Mouse (Mus musculus) ES-E14 (cell line): ENCODE measurements around the gene Rab44. TPM values are rescaled to one million over a fixed set of nuclear protein-coding genes. Genes with fewer than 3 reads are reported as not detected.

Experiments used
- DNase-seq: peaks from one replicate; pipeline ENCODE4 v3.0.0-alpha.2; 2013; ENCODE audit warnings: low read depth, low spot score
- H3K27ac ChIP-seq: 2 replicates; pipeline ENCODE4 v1.5.1; 2012; ENCODE audit warnings: low read depth, mild to moderate bottlenecking, low read length, moderate library complexity, mixed read lengths; ENCODE audit not compliant: poor library complexity, insufficient read depth, severe bottlenecking
- H3K36me3 ChIP-seq: 2 replicates; pipeline ENCODE4 v1.6.1; 2012; ENCODE audit warnings: mild to moderate bottlenecking, low read length, moderate library complexity, mixed read lengths; ENCODE audit not compliant: control insufficient read depth, poor library complexity, insufficient read depth, severe bottlenecking
- H3K4me1 ChIP-seq, 2 experiments: fragments of 150-350 bp in 1 of 2; sonication (generic) in 1 of 2; 2 replicates each; pipeline ENCODE4 v1.6.1; 2012; ENCODE audit warnings: low read length in 2 of 2, mild to moderate bottlenecking in 1 of 2, mixed read lengths in 1 of 2; ENCODE audit not compliant: control insufficient read depth in 2 of 2, insufficient read depth in 2 of 2, poor library complexity in 1 of 2
- H3K4me3 ChIP-seq, 2 experiments: fragments of 150-350 bp in 1 of 2; sonication (generic) in 1 of 2; 2 replicates each; pipeline ENCODE4 v1.5.1; 2012; ENCODE audit warnings: low read length in 2 of 2, low read depth in 1 of 2, mild to moderate bottlenecking in 1 of 2, mixed read lengths in 1 of 2; ENCODE audit not compliant: insufficient read depth in 1 of 2, poor library complexity in 1 of 2, severe bottlenecking in 1 of 2
- H3K9ac ChIP-seq: 2 replicates; pipeline ENCODE4 v1.6.1; 2012; ENCODE audit warnings: low read depth, mild to moderate bottlenecking, low read length, mixed read lengths; ENCODE audit not compliant: poor library complexity, insufficient read depth, severe bottlenecking
- H3K9me3 ChIP-seq: fragments of 150-350 bp; sonication (generic); 2 replicates; pipeline ENCODE4 v1.6.1; 2012; ENCODE audit warnings: low read depth, mild to moderate bottlenecking, low read length; ENCODE audit not compliant: control insufficient read depth, insufficient read depth
- CHD2 ChIP-seq: IDR thresholded peaks from 2 replicates; pipeline ENCODE4 v1.6.1; 2014; ENCODE audit warnings: mild to moderate bottlenecking, low read depth, low read length, inconsistent platforms
- HCFC1 ChIP-seq: IDR thresholded peaks from 2 replicates; pipeline ENCODE4 v1.6.1; 2012; ENCODE audit warnings: low read length, inconsistent platforms, borderline replicate concordance; ENCODE audit not compliant: insufficient read depth
- MAFK ChIP-seq: IDR thresholded peaks from 2 replicates; pipeline ENCODE4 v1.6.1; 2014; ENCODE audit warnings: mild to moderate bottlenecking, low read depth, low read length, inconsistent platforms; ENCODE audit not compliant: insufficient read depth
- ZC3H11A ChIP-seq: IDR thresholded peaks from 2 replicates; pipeline ENCODE4 v1.6.1; 2012; ENCODE audit warnings: low read depth, mild to moderate bottlenecking, inconsistent platforms, low read length, borderline replicate concordance
- ZNF384 ChIP-seq: IDR thresholded peaks from 2 replicates; pipeline ENCODE4 v1.6.1; 2012; ENCODE audit warnings: low read depth, low read length, inconsistent platforms
- in situ Hi-C, 2 experiments: fragments of 600-800 bp; cut with MboI; formaldehyde crosslinking; loops; one replicate each; pipeline ENCODE4 v1.15.1; 2025; ENCODE audit warnings: low sequenced_read_pairs in 2 of 2, inconsistent platforms in 1 of 2; ENCODE audit not compliant: unreplicated experiment in 2 of 2
- total RNA-seq: library from RNA; depleted of rRNA; stranded (reverse); fragments of 300-350 nt; gene quantifications from 2 replicates; pipeline ENCODE4 v1.2.3, GENCODE M21; 2012

Gene Rab44
- total RNA-seq, 1 experiment, result 0.31 TPM

- Histone ChIP-seq H3K4me1 (peaks cover 2 to 40% of the 10 kb centered on the region in 2 experiments; a peak in 2 of 4 replicates), H3K36me3 (peaks cover 6% of the 10 kb centered on the region; the same call in 1 of the 2 replicates), H3K4me3 (peak overlapping the region; percentile 45 to 63), H3K9ac (peak overlapping the region; percentile 77), H3K27ac (peak overlapping the region; percentile 72), H3K9me3 (no peaks in the 10 kb centered on the region)
- TF ChIP-seq ZNF384 (no peak), ZC3H11A (no peak), HCFC1 (no peak), MAFK (no peak), CHD2 (no peak)
- in situ Hi-C loops, result no loop called here
- no peak for DNase-seq
Observed at GRCm38 (mm10) chr17:29159320-29159719, 45.4 kb downstream of the Rab44 start.

- in situ Hi-C loops, result no loop called here
- peak overlapping the region; percentile 45 to 63 for H3K4me3 ChIP-seq
- no peaks in the 10 kb centered on the region for H3K9me3 ChIP-seq
- H3K27ac ChIP-seq, result peak overlapping the region; percentile 72
- TF ChIP-seq ZNF384 (no peak), ZC3H11A (no peak), MAFK (no peak), HCFC1 (no peak), CHD2 (no peak)
- peaks cover 9% of the 10 kb centered on the region; the same call in 1 of the 2 replicates for H3K36me3 ChIP-seq
- peak; percentile 81 for DNase-seq
- H3K9ac ChIP-seq, result peak overlapping the region; percentile 62
- peaks cover 1 to 41% of the 10 kb centered on the region in 2 experiments; a peak in 2 of 4 replicates for H3K4me1 ChIP-seq
Observed at GRCm38 (mm10) chr17:29159743-29160455, 46.0 kb downstream of the Rab44 start.

GRCm38 (mm10) chr17:29162334-29162733 is 48.4 kb downstream of the Rab44 start:
- Histone ChIP-seq H3K4me3 (no peak overlapping the region), H3K9me3 (no peaks in the 10 kb centered on the region), H3K9ac (no peak overlapping the region), H3K27ac (no peak overlapping the region), H3K36me3 (peaks cover 9% of the 10 kb centered on the region; the same call in 1 of the 2 replicates), H3K4me1 (peaks cover 5 to 34% of the 10 kb centered on the region in 2 experiments; a peak in 2 of 4 replicates)
- DNase-seq, result no peak
- in situ Hi-C loops, result no loop called here
- no peak for TF ChIP-seq ZNF384
- TF ChIP-seq CHD2, result no peak
- no peak for TF ChIP-seq ZC3H11A
- no peak for TF ChIP-seq HCFC1
- TF ChIP-seq MAFK, result no peak

GRCm38 (mm10) chr17:29164469-29165111 is 50.6 kb downstream of the Rab44 start:
- no peak overlapping the region for H3K9ac ChIP-seq
- no peaks in the 10 kb centered on the region for H3K9me3 ChIP-seq
- H3K4me3 ChIP-seq, result no peak overlapping the region
- no peak for TF ChIP-seq HCFC1
- TF ChIP-seq ZNF384, result no peak
- no peak for TF ChIP-seq CHD2
- no peak for TF ChIP-seq MAFK
- no peak for TF ChIP-seq ZC3H11A
- in situ Hi-C loops, result no loop called here
- no peak for DNase-seq
- H3K4me1 ChIP-seq, result peaks cover 5 to 30% of the 10 kb centered on the region in 2 experiments; a peak in 2 of 4 replicates
- no peak overlapping the region for H3K27ac ChIP-seq
- peaks cover 9% of the 10 kb centered on the region; the same call in 1 of the 2 replicates for H3K36me3 ChIP-seq
